Mouse (Mus musculus) erythroblast, embryonic 14.5 days (primary cell): ENCODE measurements around the gene Olfr250. TPM values are rescaled to one million over a fixed set of nuclear protein-coding genes. Genes with fewer than 3 reads are reported as not detected.
"Not testable (repeated sequence)": the region's sequence is repeated elsewhere in the genome, so short reads cannot be mapped to it uniquely, and the experiment has no call there.

Experiments used
- H3K27me3 ChIP-seq: 2 replicates; pipeline ENCODE4 v1.6.1; 2012; ENCODE audit warnings: inconsistent platforms; ENCODE audit not compliant: control insufficient read depth
- H3K36me3 ChIP-seq: 2 replicates; pipeline ENCODE4 v1.6.1; 2012; ENCODE audit warnings: mild to moderate bottlenecking, inconsistent platforms; ENCODE audit not compliant: control insufficient read depth
- H3K4me1 ChIP-seq: 2 replicates; pipeline ENCODE4 v1.6.1; 2012; ENCODE audit warnings: inconsistent platforms; ENCODE audit not compliant: control insufficient read depth
- H3K4me3 ChIP-seq: replicated peaks from 2 replicates; pipeline ENCODE3; 2012; ENCODE audit warnings: moderate library complexity, mild to moderate bottlenecking, inconsistent platforms
- H3K9me3 ChIP-seq: 2 replicates; pipeline ENCODE4 v1.6.1; 2012; ENCODE audit warnings: low read length, inconsistent platforms, mixed read lengths; ENCODE audit not compliant: control insufficient read depth
- GATA1 ChIP-seq: IDR thresholded peaks from 2 replicates; pipeline ENCODE4 v1.6.1; 2012; ENCODE audit warnings: low read length, inconsistent platforms, mixed read lengths
- TAL1 ChIP-seq: IDR thresholded peaks from 3 replicates; pipeline ENCODE4 v1.6.1; 2012; ENCODE audit warnings: low read length, inconsistent platforms, mixed read lengths
- polyA plus RNA-seq: library from polyadenylated mRNA; stranded (reverse); fragments of >175 nt; gene quantifications from 2 replicates; pipeline ENCODE4 v1.2.3, GENCODE M21; 2012

Olfr250 gene
- polyA plus RNA-seq: not detected in 2 replicates

GRCm38 (mm10) chr9:38366596-38366995 is at the start of gene Olfr250:
Gene Olfr250 (plus strand): TSS chr9:38366896.
- Histone ChIP-seq H3K4me3 (no peak within 1 kb of the TSS), H3K36me3 (no peaks in the 10 kb centered on the region), H3K27me3 (no peaks in the 10 kb centered on the region), H3K4me1 (no peaks in the 10 kb centered on the region), H3K9me3 (no peaks in the 10 kb centered on the region)
- no peak for TF ChIP-seq GATA1
- no peak for TF ChIP-seq TAL1

- TF ChIP-seq TAL1 (no peak), GATA1 (no peak)
- no peak within 1 kb of the TSS for H3K4me3 ChIP-seq
- H3K36me3 ChIP-seq: no peaks in the 10 kb centered on the region
- H3K4me1 ChIP-seq: no peaks in the 10 kb centered on the region
- H3K9me3 ChIP-seq: no peaks in the 10 kb centered on the region
- H3K27me3 ChIP-seq: no peaks in the 10 kb centered on the region
Measured at GRCm38 (mm10) chr9:38328760-38329159, 37.9 kb upstream of the Olfr250 start, which contains the start of gene Olfr25. Gene Olfr25 (plus strand): TSS chr9:38329060.

DNA sequence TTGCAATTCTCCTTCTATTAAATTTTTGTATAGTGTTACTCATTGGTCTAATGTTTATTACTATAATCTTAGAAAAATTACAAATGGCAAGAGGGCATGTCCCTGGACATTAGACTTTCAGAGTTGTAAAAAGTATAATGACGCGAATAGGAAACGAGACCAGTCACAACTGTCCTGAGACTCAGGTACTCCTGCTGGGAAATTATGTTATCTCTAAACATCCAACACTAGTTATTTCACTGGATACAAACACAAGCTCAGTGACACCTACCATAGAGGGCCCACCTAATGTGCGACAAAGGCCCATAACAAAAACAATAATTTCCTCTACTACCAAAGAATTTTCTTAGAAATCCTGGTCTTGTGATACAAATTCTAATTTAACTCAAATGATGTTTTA is 18.6 kb upstream of the Olfr250 start, which contains the start of gene Olfr898:
Olfr898 (plus strand) TSS at position 301 of the 400 bp plus-strand sequence.
- Histone ChIP-seq H3K4me3 (no peak within 1 kb of the TSS), H3K27me3 (no peaks in the 10 kb centered on the region), H3K4me1 (no peaks in the 10 kb centered on the region), H3K36me3 (no peaks in the 10 kb centered on the region), H3K9me3 (no peaks in the 10 kb centered on the region; the same call in 1 of the 2 replicates)
- TF ChIP-seq TAL1 (no peak), GATA1 (no peak)

DNA sequence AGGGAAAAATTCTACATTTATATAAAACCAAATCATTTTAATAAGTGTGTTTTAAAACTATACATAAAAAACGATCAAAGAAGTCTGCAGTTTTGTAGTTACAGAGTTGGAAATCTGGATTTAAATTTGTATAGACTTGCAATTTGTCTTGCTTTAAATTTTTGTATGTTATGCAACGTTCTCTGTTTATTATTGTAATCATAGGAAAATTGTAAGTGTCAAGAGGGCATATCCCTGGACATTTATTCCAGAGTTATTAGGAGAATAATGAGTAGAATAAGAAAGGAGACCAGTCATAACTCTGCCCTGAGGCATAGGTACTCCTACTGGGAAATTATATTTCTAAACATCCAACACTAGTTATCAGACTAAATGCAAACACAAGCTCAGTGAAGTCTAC is 10.1 kb downstream of the Olfr250 start, which contains the start of gene Olfr251:
Olfr251 (plus strand) TSS at position 301 of the 400 bp plus-strand sequence.
- H3K9me3 ChIP-seq: no peaks in the 10 kb centered on the region
- TF ChIP-seq GATA1 (no peak), TAL1 (no peak)
- H3K36me3 ChIP-seq: no peaks in the 10 kb centered on the region

GRCm38 (mm10) chr9:38401398-38401797 is 34.7 kb downstream of the Olfr250 start, which contains the start of gene Olfr147:
Gene Olfr147 (plus strand): TSS chr9:38401698.
- Histone ChIP-seq H3K4me1 (no peaks in the 10 kb centered on the region), H3K4me3 (no peak within 1 kb of the TSS), H3K36me3 (no peaks in the 10 kb centered on the region), H3K27me3 (no peaks in the 10 kb centered on the region), H3K9me3 (no peaks in the 10 kb centered on the region)
- TF ChIP-seq GATA1: no peak
- TF ChIP-seq TAL1: no peak

More for the DNA sequence above, 10.1 kb downstream of the Olfr250 start, which contains the start of gene Olfr251:
- Histone ChIP-seq H3K4me1 (no peaks in the 10 kb centered on the region), H3K27me3 (no peaks in the 10 kb centered on the region), H3K4me3 (no peak within 1 kb of the TSS)

- not testable (repeated sequence) for H3K4me3 ChIP-seq, H3K4me1 ChIP-seq, H3K9me3 ChIP-seq, H3K36me3 ChIP-seq, H3K27me3 ChIP-seq
Measured at GRCm38 (mm10) chr9:38407502-38407901, 40.8 kb downstream of the Olfr250 start.

DNA sequence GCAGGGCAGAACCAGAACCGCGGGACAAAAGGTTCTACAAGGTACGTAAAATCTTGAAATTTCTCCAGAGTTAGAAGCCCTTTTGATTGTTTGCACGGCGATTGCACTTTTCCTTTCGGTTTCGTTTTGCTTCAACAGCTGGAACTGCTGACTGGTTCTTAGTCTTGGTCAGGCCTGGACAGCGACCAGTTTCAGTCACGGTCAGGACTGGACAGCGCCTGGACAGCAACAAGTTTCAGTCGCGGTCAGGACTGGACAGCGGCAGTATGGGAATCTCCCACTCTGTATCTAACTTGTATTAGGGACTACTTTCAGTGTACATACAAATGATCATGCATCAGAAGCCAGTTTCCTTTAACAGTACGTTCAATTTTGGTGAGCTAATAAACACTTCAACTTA is 46.8 kb downstream of the Olfr250 start:
- H3K4me1 ChIP-seq, H3K36me3 ChIP-seq, H3K9me3 ChIP-seq, H3K4me3 ChIP-seq, H3K27me3 ChIP-seq: not testable (repeated sequence)

Other genes starting within 250 kb of the Olfr250 start
- gene Olfr890, start 224.4 kb upstream of the Olfr250 start, polyA plus RNA-seq: not detected in 2 replicates
- not detected in 2 replicates for gene Olfr891, start 186.1 kb upstream of the Olfr250 start, polyA plus RNA-seq
- gene Olfr893, start 158.5 kb upstream of the Olfr250 start, polyA plus RNA-seq: not detected in 2 replicates
- gene Olfr894, start 148.8 kb upstream of the Olfr250 start, polyA plus RNA-seq: not detected in 2 replicates
- not detected in 2 replicates for gene Olfr143, start 114.1 kb upstream of the Olfr250 start, polyA plus RNA-seq
- gene Olfr895, start 99.0 kb upstream of the Olfr250 start, polyA plus RNA-seq: not detected in 2 replicates
- gene Olfr896-ps1, start 75.8 kb upstream of the Olfr250 start, polyA plus RNA-seq: not detected in 2 replicates
- not detected in 2 replicates for gene Olfr25, start 37.8 kb upstream of the Olfr250 start, polyA plus RNA-seq
- not detected in 2 replicates for gene Olfr898, start 18.5 kb upstream of the Olfr250 start, polyA plus RNA-seq
- not detected in 2 replicates for gene Olfr251, start 10.2 kb downstream of the Olfr250 start, polyA plus RNA-seq
- not detected in 2 replicates for gene Olfr147, start 34.8 kb downstream of the Olfr250 start, polyA plus RNA-seq
- not detected in 2 replicates for gene Olfr901, start 62.6 kb downstream of the Olfr250 start, polyA plus RNA-seq
- gene Olfr902, start 80.8 kb downstream of the Olfr250 start, polyA plus RNA-seq: not detected in 2 replicates
- gene Olfr904, start 96.2 kb downstream of the Olfr250 start, polyA plus RNA-seq: not detected in 2 replicates
- not detected in 2 replicates for gene Olfr905, start 104.2 kb downstream of the Olfr250 start, polyA plus RNA-seq
- 0.01 TPM in 1 of 2 replicates, not detected in the other for gene Olfr906, start 120.2 kb downstream of the Olfr250 start, polyA plus RNA-seq
- not detected in 2 replicates for gene Olfr907, start 128.9 kb downstream of the Olfr250 start, polyA plus RNA-seq
- gene Olfr911-ps1, start 154.7 kb downstream of the Olfr250 start, polyA plus RNA-seq: not detected in 2 replicates
- not detected in 2 replicates for gene Olfr910, start 171.0 kb downstream of the Olfr250 start, polyA plus RNA-seq
- gene Olfr912, start 213.3 kb downstream of the Olfr250 start, polyA plus RNA-seq: 0.01 TPM in 1 of 2 replicates, not detected in the other
- gene Olfr913, start 225.9 kb downstream of the Olfr250 start, polyA plus RNA-seq: not detected in 2 replicates
- not detected in 2 replicates for gene Olfr914, start 238.2 kb downstream of the Olfr250 start, polyA plus RNA-seq